Mouse (Mus musculus) liver, embryonic 15.5 days (tissue): Measurements from ENCODE around the gene Tubg1. TPM values are rescaled to one million over a fixed set of nuclear protein-coding genes. Genes with fewer than 3 reads are reported as not detected.
A peak's percentile ranks its signal among the peaks of the same experiment; 100 is the strongest.

ENCODE experiments used
- ATAC-seq: fragments of 200-750 bp; cut with Nextera tagmentation; 2 replicates; pipeline ENCODE4 v1.8.0; 2017; ENCODE audit warnings: moderate number of reproducible peaks, mild to moderate bottlenecking, moderate library complexity; ENCODE audit not compliant: insufficient read depth
- H3K27ac ChIP-seq: fragments of 300-500 bp; sonication (generic); replicated peaks from 2 replicates; pipeline ENCODE4 v1.5.1; 2015; ENCODE audit warnings: mild to moderate bottlenecking, inconsistent platforms
- H3K27me3 ChIP-seq: fragments of 300-500 bp; sonication (generic); 2 replicates; pipeline ENCODE4 v1.6.1; 2015; ENCODE audit warnings: mild to moderate bottlenecking, inconsistent platforms
- H3K36me3 ChIP-seq: fragments of 300-500 bp; sonication (generic); replicated peaks from 2 replicates; pipeline ENCODE4 v1.6.1; 2015; ENCODE audit warnings: moderate library complexity, mild to moderate bottlenecking, inconsistent platforms
- H3K4me1 ChIP-seq: fragments of 300-500 bp; sonication (generic); replicated peaks from 2 replicates; pipeline ENCODE4 v1.6.1; 2015; ENCODE audit warnings: inconsistent platforms
- H3K4me2 ChIP-seq: fragments of 300-500 bp; sonication (generic); 2 replicates; pipeline ENCODE4 v1.6.1; 2015; ENCODE audit warnings: moderate library complexity, mild to moderate bottlenecking, inconsistent platforms
- H3K4me3 ChIP-seq: fragments of 300-500 bp; sonication (generic); replicated peaks from 2 replicates; pipeline ENCODE4 v1.5.1; 2015; ENCODE audit warnings: mild to moderate bottlenecking, inconsistent platforms
- H3K9ac ChIP-seq: fragments of 300-500 bp; sonication (generic); 2 replicates; pipeline ENCODE4 v1.6.1; 2015; ENCODE audit warnings: moderate library complexity, mild to moderate bottlenecking, inconsistent platforms
- H3K9me3 ChIP-seq: fragments of 300-500 bp; sonication (generic); replicated peaks from 2 replicates; pipeline ENCODE4 v1.6.1; 2016; ENCODE audit warnings: inconsistent platforms
- WGBS: fragments of 180-500 bp; shearing (Covaris S2); methylation state at CpG from one replicate; pipeline ENCODE4 v1.1.7; 2015; ENCODE audit warnings: mixed read lengths; ENCODE audit not compliant: insufficient replicate concordance; 5-methylcytosine and 5-hydroxymethylcytosine counted together
- polyA plus RNA-seq: library from polyadenylated mRNA; unstranded; fragments of >200 nt; fragmentation: Nextera tagmentation; extraction: Ambion mirVana; gene quantifications from 2 replicates; pipeline ENCODE4 v1.2.1, GENCODE M21; 2015

Gene Tubg1
- polyA plus RNA-seq, 1 experiment from 2014 or later: 38.3 TPM

DNA sequence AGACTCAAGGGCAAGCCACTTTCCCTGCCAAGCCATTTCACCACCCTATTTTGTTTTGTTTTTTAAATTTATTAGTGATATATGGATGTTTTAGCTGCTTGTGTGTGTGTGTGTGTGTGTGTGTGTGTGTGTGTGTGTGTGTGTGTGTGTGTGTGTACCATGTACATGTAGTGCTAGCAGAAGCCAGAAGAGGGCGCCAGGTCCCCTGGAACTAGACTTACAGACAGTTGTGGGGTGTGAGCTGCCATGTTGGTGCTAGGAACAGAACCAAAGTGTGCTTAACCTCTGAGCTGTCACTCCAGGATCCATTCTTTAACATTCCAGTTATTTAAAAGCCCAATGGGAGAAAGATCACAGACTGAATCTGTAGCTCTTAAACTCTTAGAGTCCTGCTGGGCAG is 7.3 kb downstream of the Tubg1 start:
- no peak overlapping the region for H3K4me3 ChIP-seq
- H3K36me3 ChIP-seq: peaks cover 45% of the 10 kb centered on the region
- ATAC-seq: no peak
- no peak overlapping the region for H3K27ac ChIP-seq
- H3K9me3 ChIP-seq: no peaks in the 10 kb centered on the region
- no peak overlapping the region for H3K4me2 ChIP-seq
- no peaks in the 10 kb centered on the region for H3K27me3 ChIP-seq
- 75% methylated on average over 1 of the region's 1 CpGs for WGBS
- no peak overlapping the region for H3K9ac ChIP-seq
- peaks cover 10% of the 10 kb centered on the region for H3K4me1 ChIP-seq

DNA sequence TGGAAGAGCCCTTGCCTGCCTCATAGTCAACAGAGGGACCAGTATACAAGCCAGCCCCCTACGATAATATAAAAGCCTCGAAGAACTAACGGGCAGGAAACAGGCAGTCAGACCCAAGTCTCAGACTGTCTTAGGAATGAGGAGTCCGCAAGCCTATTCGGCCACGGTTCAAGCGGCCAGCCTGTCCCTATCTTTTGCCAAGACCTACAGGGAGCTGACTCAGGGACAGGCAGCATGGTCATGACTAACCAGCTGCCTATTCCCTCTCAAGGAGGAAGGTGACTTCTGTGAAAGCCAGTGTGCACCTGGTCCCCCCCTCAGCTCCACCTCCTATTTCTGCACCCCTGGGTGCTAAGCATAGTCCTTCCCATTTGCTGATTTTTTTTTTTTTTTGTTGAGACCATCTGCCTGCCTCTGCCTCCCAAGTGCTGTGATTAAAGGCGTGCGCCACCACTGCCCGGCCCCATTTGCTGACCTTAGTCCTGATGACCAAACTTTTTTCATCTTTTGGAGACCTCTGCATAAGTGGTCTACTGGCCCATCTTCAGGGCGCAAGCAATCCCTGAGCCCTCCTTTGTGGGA is 9.3 kb downstream of the Tubg1 start:
- H3K4me2 ChIP-seq: no peak overlapping the region
- ATAC-seq: no peak
- no peaks in the 10 kb centered on the region; the same call in 1 of the 2 replicates for H3K27me3 ChIP-seq
- peaks cover 26% of the 10 kb centered on the region for H3K36me3 ChIP-seq
- H3K27ac ChIP-seq: no peak overlapping the region
- H3K9me3 ChIP-seq: no peaks in the 10 kb centered on the region
- 76% methylated on average over 11 of the region's 11 CpGs for WGBS
- H3K4me3 ChIP-seq: no peak overlapping the region
- no peak overlapping the region for H3K9ac ChIP-seq
- H3K4me1 ChIP-seq: peaks cover 10% of the 10 kb centered on the region

DNA sequence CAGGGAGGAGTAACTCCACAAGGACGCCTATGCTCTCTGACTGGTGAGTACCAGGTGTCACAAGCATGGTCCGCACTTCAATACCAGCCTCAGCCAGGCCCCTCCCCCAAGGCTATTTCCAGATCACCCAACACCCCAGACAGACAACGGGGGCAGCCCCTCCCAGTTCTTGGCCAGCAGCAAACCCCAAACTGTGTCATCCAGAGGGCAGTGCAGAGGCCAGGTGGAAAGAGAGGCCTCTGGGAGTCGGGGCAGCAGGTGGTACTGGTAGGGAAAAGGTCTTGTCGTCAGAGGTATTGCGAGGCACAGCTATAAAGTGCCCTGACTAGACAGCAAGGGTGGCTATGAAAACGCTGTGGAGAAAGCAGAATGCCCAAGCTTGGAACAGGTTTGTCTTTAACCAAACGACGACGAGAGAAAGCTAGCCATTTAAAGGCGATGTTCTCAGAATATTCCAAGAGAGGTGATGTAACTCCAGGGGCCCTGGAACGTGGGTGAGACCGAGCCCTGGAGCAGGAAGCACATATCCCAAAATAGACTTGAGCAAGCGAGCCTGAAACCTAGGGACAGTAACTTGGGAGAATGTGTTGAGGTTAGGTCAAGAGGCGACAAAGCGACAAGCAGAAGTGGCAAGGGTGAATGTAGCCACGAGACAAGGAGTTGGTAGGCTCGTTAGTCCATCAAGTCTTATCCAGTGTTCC is 10.5 kb downstream of the Tubg1 start:
- no peaks in the 10 kb centered on the region; the same call in 1 of the 2 replicates for H3K27me3 ChIP-seq
- H3K27ac ChIP-seq: no peak overlapping the region
- H3K4me1 ChIP-seq: peaks cover 10% of the 10 kb centered on the region
- no peak for ATAC-seq
- H3K4me2 ChIP-seq: no peak overlapping the region
- no peak overlapping the region for H3K4me3 ChIP-seq
- no peaks in the 10 kb centered on the region for H3K9me3 ChIP-seq
- no peak overlapping the region for H3K9ac ChIP-seq
- H3K36me3 ChIP-seq: peaks cover 18% of the 10 kb centered on the region
- WGBS: 36% methylated on average over 18 of the region's 18 CpGs

DNA sequence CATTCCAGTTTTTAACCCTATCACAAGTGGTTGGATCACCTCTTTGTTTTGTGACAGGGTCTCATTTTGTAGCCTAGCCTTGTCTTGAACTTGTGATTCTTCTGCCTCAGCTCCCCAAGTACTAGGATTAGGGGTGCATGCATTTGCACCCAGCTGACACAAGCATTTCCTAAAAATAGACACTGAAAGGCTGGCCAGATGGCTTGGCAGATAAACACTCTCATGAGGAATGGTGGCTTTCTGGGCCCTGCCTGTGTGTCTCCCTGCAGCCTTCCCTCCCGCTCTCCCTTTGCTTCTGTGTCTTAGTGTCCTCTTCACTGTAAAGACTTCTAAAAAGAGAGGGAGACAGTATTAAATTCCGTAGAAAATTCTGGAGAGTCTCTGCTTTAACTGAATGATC is 11.4 kb downstream of the Tubg1 start:
- Histone ChIP-seq H3K4me2 (no peak overlapping the region), H3K27ac (no peak overlapping the region), H3K36me3 (peaks cover 8% of the 10 kb centered on the region), H3K4me1 (peaks cover 10% of the 10 kb centered on the region), H3K27me3 (peaks cover 6% of the 10 kb centered on the region), H3K4me3 (no peak overlapping the region), H3K9ac (no peak overlapping the region), H3K9me3 (no peaks in the 10 kb centered on the region)
- 56% methylated on average over 2 of the region's 2 CpGs for WGBS
- no peak for ATAC-seq

GRCm38 (mm10) chr11:101131701-101132100 is 12.0 kb downstream of the Tubg1 start:
- no peak overlapping the region for H3K4me3 ChIP-seq
- no peak overlapping the region for H3K9ac ChIP-seq
- ATAC-seq: no peak
- H3K36me3 ChIP-seq: peaks cover 3% of the 10 kb centered on the region
- H3K4me2 ChIP-seq: no peak overlapping the region
- H3K27me3 ChIP-seq: peaks cover 6% of the 10 kb centered on the region
- H3K27ac ChIP-seq: no peak overlapping the region
- 76% methylated on average over 6 of the region's 6 CpGs for WGBS
- H3K9me3 ChIP-seq: no peaks in the 10 kb centered on the region
- H3K4me1 ChIP-seq: peaks cover 10% of the 10 kb centered on the region

- Histone ChIP-seq H3K9me3 (no peaks in the 10 kb centered on the region), H3K4me3 (no peak overlapping the region), H3K9ac (no peak overlapping the region), H3K27me3 (peaks cover 12% of the 10 kb centered on the region), H3K4me1 (peaks cover 10% of the 10 kb centered on the region), H3K36me3 (no peaks in the 10 kb centered on the region), H3K4me2 (no peak overlapping the region), H3K27ac (no peak overlapping the region)
- ATAC-seq: no peak
- 18% methylated on average over 12 of the region's 12 CpGs for WGBS
Observed at GRCm38 (mm10) chr11:101133037-101133436, 13.3 kb downstream of the Tubg1 start.

GRCm38 (mm10) chr11:101134217-101134865 is 14.6 kb downstream of the Tubg1 start:
- H3K9ac ChIP-seq: no peak overlapping the region
- H3K4me2 ChIP-seq: no peak overlapping the region
- peaks cover 14% of the 10 kb centered on the region for H3K4me1 ChIP-seq
- no peak overlapping the region for H3K27ac ChIP-seq
- H3K4me3 ChIP-seq: no peak overlapping the region
- no peaks in the 10 kb centered on the region for H3K9me3 ChIP-seq
- 66% methylated on average over 13 of the region's 13 CpGs for WGBS
- peak; percentile 31; the same call in 1 of the 2 replicates for ATAC-seq
- no peaks in the 10 kb centered on the region for H3K36me3 ChIP-seq
- H3K27me3 ChIP-seq: peaks cover 23% of the 10 kb centered on the region

DNA sequence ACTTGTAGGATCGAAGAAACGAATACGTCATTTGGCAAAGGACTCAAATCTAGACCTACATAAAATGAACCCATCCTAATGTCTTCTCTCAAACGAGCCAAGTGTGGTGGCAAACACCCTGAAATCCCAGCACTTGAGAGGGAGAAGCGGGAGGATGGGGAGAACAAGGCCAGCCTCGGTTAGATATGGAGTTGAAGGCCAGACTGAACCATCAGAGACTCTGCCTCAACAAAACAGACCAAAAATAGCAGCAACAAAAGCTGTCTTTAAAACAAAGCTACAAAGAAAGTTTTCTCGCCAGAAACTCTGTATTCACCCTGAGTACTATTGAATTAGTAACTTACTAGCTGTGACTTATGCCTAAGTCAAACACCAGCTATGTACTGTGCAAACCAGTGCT is 17.3 kb downstream of the Tubg1 start:
- 71% methylated on average over 7 of the region's 7 CpGs for WGBS
- Histone ChIP-seq H3K27ac (no peak overlapping the region), H3K9me3 (no peaks in the 10 kb centered on the region), H3K9ac (no peak overlapping the region), H3K4me2 (no peak overlapping the region), H3K36me3 (no peaks in the 10 kb centered on the region), H3K27me3 (peaks cover 50% of the 10 kb centered on the region), H3K4me1 (peaks cover 7% of the 10 kb centered on the region; the same call in 1 of the 2 replicates), H3K4me3 (no peak overlapping the region)
- ATAC-seq: no peak

- no peak overlapping the region for H3K4me3 ChIP-seq
- H3K27me3 ChIP-seq: peaks cover 64% of the 10 kb centered on the region
- H3K9me3 ChIP-seq: no peaks in the 10 kb centered on the region
- no peaks in the 10 kb centered on the region for H3K36me3 ChIP-seq
- no peak overlapping the region for H3K27ac ChIP-seq
- H3K4me1 ChIP-seq: peaks cover 7% of the 10 kb centered on the region; the same call in 1 of the 2 replicates
- ATAC-seq: no peak
- no peak overlapping the region for H3K9ac ChIP-seq
- peak overlapping the region; percentile 20; the same call in 1 of the 2 replicates for H3K4me2 ChIP-seq
- 16% methylated on average over 15 of the region's 15 CpGs for WGBS
Observed at GRCm38 (mm10) chr11:101138536-101139181, 18.9 kb downstream of the Tubg1 start.

DNA sequence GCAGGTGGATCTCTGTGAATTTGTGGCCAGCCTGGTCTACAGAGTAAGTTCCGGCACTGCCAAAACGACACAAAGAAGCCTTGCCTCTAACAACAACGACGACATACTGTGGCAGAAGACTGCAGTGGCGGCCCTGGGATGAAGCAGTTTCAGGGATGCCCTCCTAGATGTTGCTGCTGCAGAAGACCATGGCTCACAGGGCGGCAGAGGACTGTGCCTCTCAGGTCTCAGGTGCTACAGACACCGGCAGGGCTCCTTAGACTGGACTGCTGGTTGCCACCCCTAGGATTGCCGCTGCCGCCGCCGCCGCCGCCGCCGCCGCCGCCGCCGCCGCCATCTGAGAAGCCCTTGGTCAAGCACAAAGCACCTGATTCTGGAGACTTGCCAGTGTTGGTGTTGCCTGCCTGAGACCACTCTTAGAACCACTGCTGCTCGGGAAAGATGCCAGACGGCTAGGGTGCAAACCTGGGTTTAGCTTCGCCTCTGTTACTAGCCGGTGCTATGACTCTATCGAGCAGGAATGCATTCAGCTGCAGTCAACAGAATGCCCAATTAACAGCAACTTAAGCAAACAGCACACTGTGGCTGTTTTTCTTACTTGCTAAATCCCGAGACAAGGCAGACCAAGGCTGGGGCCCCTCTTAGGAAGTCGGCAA is 20.6 kb downstream of the Tubg1 start:
- no peaks in the 10 kb centered on the region for H3K9me3 ChIP-seq
- H3K4me1 ChIP-seq: peaks cover 7% of the 10 kb centered on the region; the same call in 1 of the 2 replicates
- no peaks in the 10 kb centered on the region for H3K36me3 ChIP-seq
- H3K4me2 ChIP-seq: peak overlapping the region; percentile 47
- H3K27me3 ChIP-seq: peaks cover 72% of the 10 kb centered on the region
- H3K9ac ChIP-seq: no peak overlapping the region
- WGBS: 46% methylated on average over 27 of the region's 27 CpGs
- H3K27ac ChIP-seq: no peak overlapping the region
- no peak for ATAC-seq
- H3K4me3 ChIP-seq: 0 out of 2 replicates have a peak overlapping the region, but pooled peaks have one; percentile 7
